ENCODE assay signal across 8 mouse cellular contexts in genomic region chr4:119460296-119460695, GRCm38 (mm10). TPM values are rescaled to one million over a fixed set of nuclear protein-coding genes. Genes with fewer than 3 reads are reported as not detected.
DNase-seq lines count a peak whose midpoint lies in the region; ATAC-seq and TF ChIP-seq lines count a peak whose summit lies in the region.

No protein-coding gene starts in this region.

- no peak for DNase-seq in gastrocnemius, adult 2 months
- no peak for DNase-seq in gastrocnemius, postnatal 14 days
- peak; percentile 63 for DNase-seq in testis, postnatal 10 days (ENCODE audit: low spot score)
- no peak for DNase-seq in testis, postnatal 14 days (ENCODE audit: low spot score)
- DNase-seq in embryonic facial prominence, embryonic 14.5 days (ENCODE audit: low spot score): peak; percentile 20
- DNase-seq in kidney, adult 9 months: peak; percentile 62

- intact Hi-C loops in gastrocnemius, adult 2 months (cut with DNase I): no loop called here
- intact Hi-C loops in gastrocnemius, postnatal 14 days (cut with DNase I; ENCODE audit: low total_unique reads): no loop called here

- H3K27me3 ChIP-seq in embryonic facial prominence, embryonic 14.5 days (replicated peaks; ENCODE audit: control insufficient read depth, insufficient read depth, low read length): no peaks in the 10 kb centered on the region
- H3K27me3 ChIP-seq in midbrain, embryonic 15.5 days (replicated peaks): no peaks in the 10 kb centered on the region

- no peak overlapping the region for H3K4me3 ChIP-seq in gastrocnemius, adult 2 months
- H3K4me3 ChIP-seq in embryonic facial prominence, embryonic 14.5 days (ENCODE audit: low read depth, low read length): no peak overlapping the region
- H3K4me3 ChIP-seq in midbrain, embryonic 15.5 days: no peak overlapping the region

- H3K9ac ChIP-seq in embryonic facial prominence, embryonic 14.5 days (ENCODE audit: low read depth, low read length): no peak overlapping the region
- H3K9ac ChIP-seq in midbrain, embryonic 15.5 days: no peak overlapping the region

- 60% methylated on average over 5 of the region's 5 CpGs for WGBS in embryonic facial prominence, embryonic 14.5 days
- WGBS in midbrain, embryonic 15.5 days: 58% methylated on average over 5 of the region's 5 CpGs

- 0 out of 2 replicates have a peak overlapping the region, but pooled peaks have one; percentile 3 for H3K4me2 ChIP-seq in embryonic facial prominence, embryonic 14.5 days (ENCODE audit: low read depth, low read length)
- no peak overlapping the region for H3K4me2 ChIP-seq in midbrain, embryonic 15.5 days

- H3K27ac ChIP-seq in gastrocnemius, adult 2 months: no peak overlapping the region
- no peak overlapping the region; the same call in 1 of the 2 replicates for H3K27ac ChIP-seq in embryonic facial prominence, embryonic 14.5 days (replicated peaks; ENCODE audit: low read depth, low read length)
- peak overlapping the region; percentile 83 for H3K27ac ChIP-seq in midbrain, embryonic 15.5 days

- peaks cover 25% of the 10 kb centered on the region for H3K4me1 ChIP-seq in embryonic facial prominence, embryonic 14.5 days (ENCODE audit: control insufficient read depth, insufficient read depth, low read length)
- H3K4me1 ChIP-seq in midbrain, embryonic 15.5 days: peaks cover 35% of the 10 kb centered on the region

- peak; percentile 38 for TF ChIP-seq CTCF in gastrocnemius, adult 2 months (IDR thresholded peaks at IDR 0.05)

- H3K9me3 ChIP-seq in embryonic facial prominence, embryonic 14.5 days (ENCODE audit: control insufficient read depth, low read length): no peaks in the 10 kb centered on the region
- H3K9me3 ChIP-seq in midbrain, embryonic 15.5 days: no peaks in the 10 kb centered on the region

- no peaks in the 10 kb centered on the region for H3K36me3 ChIP-seq in embryonic facial prominence, embryonic 14.5 days (ENCODE audit: control insufficient read depth, insufficient read depth, low read length)
- H3K36me3 ChIP-seq in midbrain, embryonic 15.5 days (replicated peaks): no peaks in the 10 kb centered on the region

- no peak for ATAC-seq in embryonic facial prominence, embryonic 14.5 days (ENCODE audit: low read depth)
- no peak for ATAC-seq in midbrain, embryonic 15.5 days (replicated peaks)
- no peak for ATAC-seq in monocyte, adult 5-6 weeks (replicated peaks; ENCODE audit: insufficient number of reproducible peaks, low FRiP score, low TSS enrichment, poor library complexity, severe bottlenecking)

RNA-seq across cellular contexts. Expression of gene Rimkla, which starts 32.1 kb away (rescaled TPM):
- total RNA-seq in gastrocnemius, adult 2 months (2021): not detected
- total RNA-seq in gastrocnemius, postnatal 14 days (2021): under 1 TPM; 0.04 to 0.27 TPM
- polyA plus RNA-seq in embryonic facial prominence, embryonic 14.5 days (2014; fragmentation: Nextera tagmentation; extraction: Ambion mirVana): 1.5 and 1.7 TPM in 2 replicates
- 25.5 and 27.6 TPM in 2 replicates for polyA plus RNA-seq in midbrain, embryonic 15.5 days (2015; fragmentation: Nextera tagmentation; extraction: Ambion mirVana)
- total RNA-seq in monocyte, adult 5-6 weeks (2017): 0.10 TPM in 1 of 3 replicates, not detected in the others

RNA-seq across cellular contexts. Expression of gene Zmynd12, which starts 37.7 kb away (rescaled TPM):
- not detected for total RNA-seq in gastrocnemius, adult 2 months (2021)
- total RNA-seq in gastrocnemius, postnatal 14 days (2021): under 1 TPM in 1 of 2 experiments, not detected in 1; 0.20 TPM
- polyA plus RNA-seq in embryonic facial prominence, embryonic 14.5 days (2014; fragmentation: Nextera tagmentation; extraction: Ambion mirVana): 0.90 TPM in 1 of 2 replicates, not detected in the other
- polyA plus RNA-seq in midbrain, embryonic 15.5 days (2015; fragmentation: Nextera tagmentation; extraction: Ambion mirVana): 0.18 and 0.63 TPM in 2 replicates
- total RNA-seq in monocyte, adult 5-6 weeks (2017): not detected in 3 replicates

RNA-seq across cellular contexts. Expression of gene Ppcs, which starts 38.1 kb away (rescaled TPM):
- total RNA-seq in gastrocnemius, adult 2 months (2021): 1 to 10 TPM; 4.0 to 5.0 TPM
- 1 to 10 TPM; 4.1 to 4.8 TPM for total RNA-seq in gastrocnemius, postnatal 14 days (2021)
- polyA plus RNA-seq in embryonic facial prominence, embryonic 14.5 days (2014; fragmentation: Nextera tagmentation; extraction: Ambion mirVana): 22.1 and 30.3 TPM in 2 replicates
- polyA plus RNA-seq in midbrain, embryonic 15.5 days (2015; fragmentation: Nextera tagmentation; extraction: Ambion mirVana): 20.8 and 22.2 TPM in 2 replicates
- 6.3 to 20.1 TPM (median 8.1 TPM) in 3 replicates for total RNA-seq in monocyte, adult 5-6 weeks (2017)

RNA-seq across cellular contexts. Expression of gene Ccdc30, which starts 45.0 kb away (rescaled TPM):
- not detected for total RNA-seq in gastrocnemius, adult 2 months (2021)
- under 1 TPM in 1 of 2 experiments, not detected in 1; 0.33 TPM for total RNA-seq in gastrocnemius, postnatal 14 days (2021)
- polyA plus RNA-seq in embryonic facial prominence, embryonic 14.5 days (2014; fragmentation: Nextera tagmentation; extraction: Ambion mirVana): 5.5 and 5.7 TPM in 2 replicates
- 23.2 and 23.8 TPM in 2 replicates for polyA plus RNA-seq in midbrain, embryonic 15.5 days (2015; fragmentation: Nextera tagmentation; extraction: Ambion mirVana)
- 0.32 to 4.8 TPM in 2 of 3 replicates, not detected in the other for total RNA-seq in monocyte, adult 5-6 weeks (2017)

Comparison
In these comparisons a context has a peak if more than half of its experiments do, and no peak if none do; other contexts are left out.
1. DNase-seq: peak in testis, postnatal 10 days (single experiment), embryonic facial prominence, embryonic 14.5 days (single experiment) and kidney, adult 9 months (single experiment); none in gastrocnemius, adult 2 months (single experiment), gastrocnemius, postnatal 14 days (single experiment) and testis, postnatal 14 days (single experiment).